Mouse (Mus musculus) CH12.LX (cell line): ENCODE data around the gene Zdhhc1. TPM values are rescaled to one million over a fixed set of nuclear protein-coding genes. Genes with fewer than 3 reads are reported as not detected.

Experiments used
- DNase-seq: peaks from one replicate; pipeline ENCODE4 v3.0.0-alpha.2; 2013; ENCODE audit errors: extremely low read depth
- H3K27ac ChIP-seq: 2 replicates; pipeline ENCODE4 v1.5.1; 2012; ENCODE audit warnings: low read depth, mild to moderate bottlenecking, control low read depth, moderate library complexity; ENCODE audit not compliant: insufficient read depth
- H3K27me3 ChIP-seq: replicated peaks from 2 replicates; pipeline ENCODE3; 2012; ENCODE audit warnings: inconsistent platforms
- H3K36me3 ChIP-seq, 2 experiments: replicated peaks in 1 of 2; 2 replicates each; pipeline versions ENCODE3 to v1.6.1; 2012; ENCODE audit warnings: inconsistent platforms in 1 of 2, low read length in 1 of 2, mild to moderate bottlenecking in 1 of 2, mixed read lengths in 1 of 2, moderate library complexity in 1 of 2; ENCODE audit not compliant: control insufficient read depth in 1 of 2, insufficient read depth in 1 of 2
- H3K4me1 ChIP-seq, 2 experiments: 2 replicates each; pipeline ENCODE4 v1.6.1; 2012; ENCODE audit warnings: inconsistent platforms in 1 of 2, moderate library complexity in 1 of 2; ENCODE audit not compliant: insufficient read depth in 2 of 2, control insufficient read depth in 1 of 2
- H3K4me2 ChIP-seq: 2 replicates; pipeline ENCODE4 v1.6.1; 2012; ENCODE audit warnings: low read depth, mild to moderate bottlenecking, control low read depth; ENCODE audit not compliant: poor library complexity, insufficient read depth, severe bottlenecking
- H3K4me3 ChIP-seq, 3 experiments: fragments of 150-350 bp in 1 of 3; sonication (generic) in 1 of 3; replicated peaks in 1 of 3; 2 replicates each; pipeline versions ENCODE3 to v1.5.1; 2011 to 2012; ENCODE audit warnings: low read depth in 2 of 3, low read length in 2 of 3, mild to moderate bottlenecking in 2 of 3, moderate library complexity in 2 of 3, control low read depth in 1 of 3, improper control_type of control experiment in 1 of 3, inconsistent platforms in 1 of 3, mixed read lengths in 1 of 3; ENCODE audit not compliant: poor library complexity in 1 of 3
- H3K79me2 ChIP-seq: replicated peaks from 2 replicates; pipeline ENCODE4 v1.6.1; 2012; ENCODE audit warnings: mild to moderate bottlenecking, moderate library complexity; ENCODE audit not compliant: control insufficient read depth, poor library complexity, insufficient read depth, severe bottlenecking; ENCODE audit errors: extremely low read depth
- H3K9ac ChIP-seq: 2 replicates; pipeline ENCODE4 v1.6.1; 2012; ENCODE audit warnings: low read depth, mild to moderate bottlenecking, control low read depth, moderate library complexity; ENCODE audit not compliant: insufficient read depth
- H3K9me3 ChIP-seq: replicated peaks from 2 replicates; pipeline ENCODE3; 2012; ENCODE audit warnings: low read length, inconsistent platforms, mixed read lengths
- BHLHE40 ChIP-seq: IDR thresholded peaks from 2 replicates; pipeline ENCODE4 v1.6.1; 2011; ENCODE audit warnings: mild to moderate bottlenecking, low read depth, low read length, improper control_type of control experiment
- ETS1 ChIP-seq: conservative IDR thresholded peaks from 2 replicates; pipeline ENCODE4 v1.6.1; 2012; ENCODE audit warnings: low read depth, mild to moderate bottlenecking, inconsistent platforms, low read length, improper control_type of control experiment, moderate library complexity
- HCFC1 ChIP-seq: IDR thresholded peaks from 2 replicates; pipeline ENCODE4 v1.6.1; 2012; ENCODE audit warnings: low read depth, mild to moderate bottlenecking, inconsistent platforms, low read length, improper control_type of control experiment
- JUN ChIP-seq: IDR thresholded peaks from 2 replicates; pipeline ENCODE4 v1.6.1; 2011; ENCODE audit warnings: low read depth, mild to moderate bottlenecking, low read length, improper control_type of control experiment, moderate library complexity; ENCODE audit not compliant: insufficient read depth
- JUND ChIP-seq: conservative IDR thresholded peaks from 2 replicates; pipeline ENCODE4 v1.6.1; 2011; ENCODE audit warnings: low read depth, low read length, improper control_type of control experiment
- MAZ ChIP-seq: IDR thresholded peaks from 2 replicates; pipeline ENCODE4 v1.6.1; 2012; ENCODE audit warnings: low read depth, mild to moderate bottlenecking, inconsistent platforms, low read length, improper control_type of control experiment, moderate library complexity
- MXI1 ChIP-seq: IDR thresholded peaks from 2 replicates; pipeline ENCODE4 v1.6.1; 2011; ENCODE audit warnings: mild to moderate bottlenecking, low read depth, low read length, improper control_type of control experiment
- MYC ChIP-seq: IDR thresholded peaks from 2 replicates; pipeline ENCODE4 v1.6.1; 2011; ENCODE audit warnings: low read depth, mild to moderate bottlenecking, improper control_type of control experiment, low read length
- NRF1 ChIP-seq: IDR thresholded peaks from 2 replicates; pipeline ENCODE4 v1.6.1; 2014; ENCODE audit warnings: low read depth, mild to moderate bottlenecking, inconsistent platforms, low read length, improper control_type of control experiment, moderate library complexity
- PAX5 ChIP-seq: IDR thresholded peaks from 2 replicates; pipeline ENCODE4 v1.6.1; 2012; ENCODE audit warnings: low read length, inconsistent platforms, mixed read lengths
- POLR2A ChIP-seq: IDR thresholded peaks from 2 replicates; pipeline ENCODE4 v1.6.1; 2011; ENCODE audit warnings: low read depth, mild to moderate bottlenecking, improper control_type of control experiment, low read length
- RAD21 ChIP-seq: IDR thresholded peaks from 2 replicates; pipeline ENCODE4 v1.6.1; 2011; ENCODE audit warnings: low read depth, mild to moderate bottlenecking, low read length, improper control_type of control experiment, moderate library complexity
- RCOR1 ChIP-seq: conservative IDR thresholded peaks from 2 replicates; pipeline ENCODE4 v1.6.1; 2012; ENCODE audit warnings: low read depth, mild to moderate bottlenecking, inconsistent platforms, low read length, improper control_type of control experiment
- TBP ChIP-seq: conservative IDR thresholded peaks from 2 replicates; pipeline ENCODE4 v1.6.1; 2011; ENCODE audit warnings: low read depth, low read length, improper control_type of control experiment
- USF1 ChIP-seq: IDR thresholded peaks from 2 replicates; pipeline ENCODE4 v1.6.1; 2014; ENCODE audit warnings: low read depth, mild to moderate bottlenecking, inconsistent platforms, low read length, improper control_type of control experiment
- USF2 ChIP-seq: conservative IDR thresholded peaks from 2 replicates; pipeline ENCODE4 v1.6.1; 2011; ENCODE audit warnings: low read depth, low read length, improper control_type of control experiment
- ZC3H11A ChIP-seq: IDR thresholded peaks from 2 replicates; pipeline ENCODE4 v1.6.1; 2012; ENCODE audit warnings: low read depth, mild to moderate bottlenecking, inconsistent platforms, low read length, improper control_type of control experiment
- ZKSCAN1 ChIP-seq: IDR thresholded peaks from 2 replicates; pipeline ENCODE4 v1.6.1; 2012; ENCODE audit warnings: low read depth, inconsistent platforms, low read length, improper control_type of control experiment, borderline replicate concordance
- ZMIZ1 ChIP-seq: IDR thresholded peaks from 2 replicates; pipeline ENCODE4 v1.6.1; 2012; ENCODE audit warnings: low read depth, mild to moderate bottlenecking, inconsistent platforms, low read length, improper control_type of control experiment
- dilution Hi-C: fragments of 300-500 bp; cut with MboI; formaldehyde crosslinking; loops from 2 replicates; pipeline ENCODE4 v1.14.3; 2020; ENCODE audit warnings: low sequenced_read_pairs; ENCODE audit not compliant: extremely low pct_unique_long_range_greater_than_20kb, extremely low pct_ligation_motif_present
- in situ Hi-C: fragments of 300-500 bp; cut with MboI; formaldehyde crosslinking; loops from 3 replicates; pipeline ENCODE4 v1.14.3; 2019; ENCODE audit warnings: low sequenced_read_pairs, low pct_ligation_motif_present, low pct_unique_long_range_greater_than_20kb, mixed read lengths
- polyA plus RNA-seq: library from polyadenylated mRNA; unstranded; fragments of >175 nt; gene quantifications from 2 replicates; pipeline ENCODE4 v1.2.1, GENCODE M21; 2012; ENCODE audit warnings: low read depth; ENCODE audit not compliant: insufficient read length
- total RNA-seq, 2 experiments: library from RNA; depleted of rRNA; stranded (reverse); fragments of 300-350 nt in 1 of 2; fragments of >200 nt in 1 of 2; gene quantifications; 2 replicates each; pipeline ENCODE4 v1.2.3; 2012 to 2014

The Zdhhc1 gene
- total and polyA plus RNA-seq, 3 experiments, result 1.6 to 3.6 (median 2.6) TPM

- dilution Hi-C loops, result no loop called here
- TF ChIP-seq ZMIZ1 (no peak), TBP (no peak), RAD21 (no peak), HCFC1 (no peak), PAX5 (no peak), ETS1 (no peak), JUN (no peak), JUND (no peak), USF1 (no peak), ZC3H11A (no peak), ZKSCAN1 (no peak), POLR2A (no peak), NRF1 (no peak), MYC (no peak), BHLHE40 (no peak), RCOR1 (no peak), MAZ (no peak)
- DNase-seq, result no peak
Observed at GRCm38 (mm10) chr8:105474680-105475079, 22.0 kb downstream of the Zdhhc1 start.

GRCm38 (mm10) chr8:105473816-105474606, 22.7 kb downstream of the Zdhhc1 start:
- no peak for DNase-seq
- dilution Hi-C loops (no loop called here), in situ Hi-C loops (loop anchor here (5.0 to 10.0 kb wide), 2 partner anchors 37 to 109 kb away; no protein-coding TSS in a partner anchor)

More at GRCm38 (mm10) chr8:105474680-105475079, 22.0 kb downstream of the Zdhhc1 start:
- H3K36me3 ChIP-seq, result peaks cover 0 to 27% of the 10 kb centered on the region in 2 experiments
- no peak overlapping the region for H3K4me2 ChIP-seq
- H3K9me3 ChIP-seq, result no peaks in the 10 kb centered on the region
- in situ Hi-C loops, result loop anchor here (5.0 to 10.0 kb wide), 2 partner anchors 37 to 110 kb away; no protein-coding TSS in a partner anchor
- H3K79me2 ChIP-seq, result no peaks in the 10 kb centered on the region
- no peak overlapping the region for H3K9ac ChIP-seq
- no peak overlapping the region for H3K4me3 ChIP-seq
- no peak overlapping the region for H3K27ac ChIP-seq
- no peaks in the 10 kb centered on the region for H3K27me3 ChIP-seq
- H3K4me1 ChIP-seq, result no peaks in the 10 kb centered on the region

More at GRCm38 (mm10) chr8:105473816-105474606, 22.7 kb downstream of the Zdhhc1 start:
- H3K79me2 ChIP-seq, result no peaks in the 10 kb centered on the region
- no peaks in the 10 kb centered on the region for H3K27me3 ChIP-seq
- H3K36me3 ChIP-seq, result peaks cover 0 to 27% of the 10 kb centered on the region in 2 experiments
- H3K27ac ChIP-seq, result no peak overlapping the region
- no peak for TF ChIP-seq RAD21
- no peak for TF ChIP-seq BHLHE40
- TF ChIP-seq USF2, result no peak
- no peak for TF ChIP-seq ZMIZ1
- TF ChIP-seq MXI1, result no peak
- H3K4me1 ChIP-seq, result no peaks in the 10 kb centered on the region
- H3K4me2 ChIP-seq, result no peak overlapping the region
- H3K9me3 ChIP-seq, result no peaks in the 10 kb centered on the region
- H3K4me3 ChIP-seq, result no peak overlapping the region
- no peak overlapping the region for H3K9ac ChIP-seq
